Mouse (Mus musculus) left cerebral cortex, postnatal 4 days (tissue): ENCODE data around the gene Dclre1c. TPM values are rescaled to one million over a fixed set of nuclear protein-coding genes. Genes with fewer than 3 reads are reported as not detected.
"Not testable (repeated sequence)": the region's sequence is repeated elsewhere in the genome, so short reads cannot be mapped to it uniquely, and the experiment has no call there.

Experiments used
- DNase-seq: peaks from one replicate; pipeline ENCODE4 v3.0.0-alpha.2; 2022
- intact Hi-C: fragments of 180-260 bp; cut with DNase I; formaldehyde crosslinking; loops from one replicate; pipeline ENCODE4 v1.15.1; 2025
- total RNA-seq, 2 experiments: library from RNA; stranded (reverse); gene quantifications; 2 replicates each; pipeline ENCODE4 v1.2.3; 2021

The Dclre1c gene
- total RNA-seq, result 10 to 100 TPM; 11.5 to 11.9 TPM

GRCm38 (mm10) chr2:3423841-3424578 lies at the start of gene Dclre1c:
Gene Dclre1c, plus strand, starts transcription at chr2:3424131.
- intact Hi-C loops, result no loop called here

GRCm38 (mm10) chr2:3387105-3387860 lies 36.6 kb upstream of the Dclre1c start:
- intact Hi-C loops, result no loop called here
- DNase-seq, result no peak

More at GRCm38 (mm10) chr2:3423841-3424578, at the start of gene Dclre1c:
- peak; percentile 88 for DNase-seq

GRCm38 (mm10) chr2:3391945-3392344 lies 32.0 kb upstream of the Dclre1c start:
- DNase-seq, result no peak
- intact Hi-C loops, result no loop called here

GRCm38 (mm10) chr2:3397110-3397509 lies 26.8 kb upstream of the Dclre1c start, which contains the start of gene Olah:
Gene Olah, minus strand, starts transcription at chr2:3397210.
- intact Hi-C loops, DNase-seq: not testable (repeated sequence)

- intact Hi-C loops, result no loop called here
- DNase-seq, result no peak
Measured at GRCm38 (mm10) chr2:3405981-3406380, 17.9 kb upstream of the Dclre1c start.

GRCm38 (mm10) chr2:3407756-3408155 lies 16.2 kb upstream of the Dclre1c start:
- DNase-seq, result no peak
- intact Hi-C loops, result no loop called here

- intact Hi-C loops, result loop anchor here (5.0 to 10.0 kb wide), 2 partner anchors 62 to 299 kb away; partner anchors contain the start of gene Fam171a1
- peak; percentile 72 for DNase-seq
Measured at GRCm38 (mm10) chr2:3414241-3414640, 9.7 kb upstream of the Dclre1c start.

- intact Hi-C loops, result loop anchor here (10.0 kb wide), 1 partner anchor 301 kb away; the partner anchor contains the start of gene Fam171a1
- no peak for DNase-seq
Measured at GRCm38 (mm10) chr2:3415676-3416075, 8.3 kb upstream of the Dclre1c start.

GRCm38 (mm10) chr2:3418883-3419431 lies 5.0 kb upstream of the Dclre1c start:
- peak; percentile 95 for DNase-seq
- intact Hi-C loops, result loop anchor here (10.0 kb wide), 1 partner anchor 304 kb away; the partner anchor contains the start of gene Fam171a1

GRCm38 (mm10) chr2:3420157-3420556 lies 3.8 kb upstream of the Dclre1c start:
- no peak for DNase-seq
- intact Hi-C loops, result no loop called here

GRCm38 (mm10) chr2:3422548-3422947 lies 1.4 kb upstream of the Dclre1c start, which contains the start of gene Meig1:
Gene Meig1, minus strand, starts transcription at chr2:3422648.
- intact Hi-C loops, result no loop called here
- DNase-seq, result no peak

GRCm38 (mm10) chr2:3424579-3424910 lies 614 bp downstream of the Dclre1c start:
- no peak for DNase-seq
- intact Hi-C loops, result no loop called here

- intact Hi-C loops, result no loop called here
- no peak for DNase-seq
Measured at GRCm38 (mm10) chr2:3430956-3431355, 7.0 kb downstream of the Dclre1c start.

GRCm38 (mm10) chr2:3435369-3436061 lies 11.6 kb downstream of the Dclre1c start:
- intact Hi-C loops, result no loop called here
- no peak for DNase-seq

GRCm38 (mm10) chr2:3437956-3438355 lies 14.0 kb downstream of the Dclre1c start:
- intact Hi-C loops, result no loop called here
- no peak for DNase-seq

- peak; percentile 43 for DNase-seq
- intact Hi-C loops, result no loop called here
Measured at GRCm38 (mm10) chr2:3444206-3444605, 20.3 kb downstream of the Dclre1c start.

- DNase-seq, result no peak
- intact Hi-C loops, result no loop called here
Measured at GRCm38 (mm10) chr2:3445984-3446383, 22.1 kb downstream of the Dclre1c start.

- intact Hi-C loops, result no loop called here
- DNase-seq, result no peak
Measured at GRCm38 (mm10) chr2:3449431-3449830, 25.5 kb downstream of the Dclre1c start.

GRCm38 (mm10) chr2:3453096-3453495 lies 29.2 kb downstream of the Dclre1c start:
- DNase-seq, result no peak
- intact Hi-C loops, result no loop called here

GRCm38 (mm10) chr2:3456590-3456989 lies 32.7 kb downstream of the Dclre1c start:
- intact Hi-C loops, result no loop called here
- no peak for DNase-seq

GRCm38 (mm10) chr2:3473891-3474290 lies 50.0 kb downstream of the Dclre1c start:
- DNase-seq, result no peak
- intact Hi-C loops, result no loop called here
